Mouse (Mus musculus) lung, postnatal 0 days (tissue): ENCODE data around the gene Snapc5.

Experiments
- CTCF ChIP-seq: IDR thresholded peaks from 2 replicates; pipeline ENCODE4 v1.5.1; 2016; ENCODE audit warnings: antibody characterized with exemption, mild to moderate bottlenecking
- EP300 ChIP-seq: IDR thresholded peaks from 2 replicates; pipeline ENCODE4 v1.6.1; 2016; ENCODE audit warnings: antibody characterized with exemption, mild to moderate bottlenecking, control low read depth

GRCm38 (mm10) chr9:64220603-64221002 lies 41.5 kb downstream of the Snapc5 start:
- no peak for TF ChIP-seq CTCF
- TF ChIP-seq EP300 = no peak
